Comparison of ENCODE assay signal across 15 mouse cellular contexts in genomic region chr10:59537579-59537978, GRCm38 (mm10).
DNase-seq lines count a peak whose midpoint lies in the region; ATAC-seq and TF ChIP-seq lines count a peak whose summit lies in the region.
"Had no signal": no experiment of that assay in that cellular context is flagged by ENCODE, and none has a peak within 500 bp of the region (broad histone marks: within the 10 kb centered on the region; RNA-seq: fewer than 3 reads in every experiment).

No protein-coding gene starts in this region.

- no peak overlapping the region for H3K9ac ChIP-seq in forebrain, embryonic 14.5 days (ENCODE audit: low read length)
- H3K9ac ChIP-seq in forebrain, postnatal 0 days = no peak overlapping the region
- no peak overlapping the region for H3K9ac ChIP-seq in lung, postnatal 0 days (replicated peaks; ENCODE audit: low read depth)
- H3K9ac ChIP-seq in stomach, embryonic 14.5 days (replicated peaks; ENCODE audit: low read depth, low read length) = no peak overlapping the region
- H3K9ac ChIP-seq in heart, embryonic 11.5 days (ENCODE audit: low read depth, low read length) = no peak overlapping the region
- H3K9ac ChIP-seq: heart, embryonic 13.5 days; liver, embryonic 14.5 days; neural tube, embryonic 12.5 days had no signal

- no peaks in the 10 kb centered on the region for H3K27me3 ChIP-seq in forebrain, embryonic 14.5 days (replicated peaks; ENCODE audit: control insufficient read depth, insufficient read depth, low read length)
- H3K27me3 ChIP-seq in forebrain, postnatal 0 days (ENCODE audit: insufficient read depth, low read length) = no peaks in the 10 kb centered on the region
- H3K27me3 ChIP-seq in lung, postnatal 0 days (replicated peaks; ENCODE audit: insufficient read depth, low read length) = no peaks in the 10 kb centered on the region
- no peaks in the 10 kb centered on the region for H3K27me3 ChIP-seq in stomach, embryonic 14.5 days (ENCODE audit: control insufficient read depth, insufficient read depth, low read length)
- H3K27me3 ChIP-seq in heart, embryonic 11.5 days (ENCODE audit: control insufficient read depth, insufficient read depth, low read length) = no peaks in the 10 kb centered on the region
- H3K27me3 ChIP-seq: heart, embryonic 13.5 days; neural tube, embryonic 12.5 days had no signal

- DNase-seq in forebrain, embryonic 14.5 days (ENCODE audit: low spot score) = no peak
- no peak for DNase-seq in forebrain, postnatal 0 days
- peak; percentile 46 for DNase-seq in lung, postnatal 0 days (ENCODE audit: low spot score)
- no peak for DNase-seq in lung, adult 18-20 months
- DNase-seq in NIH3T3 (ENCODE audit: low read depth) = peak; percentile 77
- DNase-seq in right cerebral cortex, adult 2 months (ENCODE audit: low spot score in 2 of 2) = no peak
- DNase-seq: adrenal gland, postnatal 14 days; cerebellum, adult 11-12 months had no signal

- peaks cover 16% of the 10 kb centered on the region for H3K4me1 ChIP-seq in forebrain, embryonic 14.5 days (ENCODE audit: control insufficient read depth, insufficient read depth, low read length)
- peaks cover 17% of the 10 kb centered on the region; the same call in 1 of the 2 replicates for H3K4me1 ChIP-seq in forebrain, postnatal 0 days (ENCODE audit: insufficient read depth)
- peaks cover 4% of the 10 kb centered on the region; the same call in 1 of the 2 replicates for H3K4me1 ChIP-seq in lung, postnatal 0 days (ENCODE audit: insufficient read depth, low read depth, low read length)
- peaks cover 19% of the 10 kb centered on the region for H3K4me1 ChIP-seq in stomach, embryonic 14.5 days (ENCODE audit: control insufficient read depth, insufficient read depth, low read length)
- H3K4me1 ChIP-seq in heart, embryonic 11.5 days (ENCODE audit: control insufficient read depth, insufficient read depth, low read length) = peaks cover 8% of the 10 kb centered on the region

- peak; percentile 15; the same call in 1 of the 2 replicates for ATAC-seq in forebrain, embryonic 14.5 days
- ATAC-seq in forebrain, postnatal 0 days = no peak
- ATAC-seq in lung, postnatal 0 days = peak; percentile 53
- ATAC-seq in stomach, embryonic 14.5 days (ENCODE audit: insufficient number of reproducible peaks, insufficient read depth, low FRiP score, low read depth) = peak; percentile 59; the same call in 1 of the 2 replicates
- no peak for ATAC-seq in heart, embryonic 11.5 days (replicated peaks; ENCODE audit: insufficient number of reproducible peaks, low FRiP score, low TSS enrichment)
- ATAC-seq: hindbrain, embryonic 16.5 days had no signal

- H3K4me3 ChIP-seq in forebrain, embryonic 14.5 days (ENCODE audit: low read depth, low read length) = no peak overlapping the region
- H3K4me3 ChIP-seq in forebrain, postnatal 0 days (ENCODE audit: low read depth, low read length) = no peak overlapping the region
- no peak overlapping the region for H3K4me3 ChIP-seq in lung, postnatal 0 days (ENCODE audit: low read depth, low read length)
- no peak overlapping the region for H3K4me3 ChIP-seq in stomach, embryonic 14.5 days (ENCODE audit: low read depth, low read length)
- no peak overlapping the region for H3K4me3 ChIP-seq in heart, embryonic 11.5 days (ENCODE audit: low read depth, low read length)
- H3K4me3 ChIP-seq: erythroblast, embryonic 14.5 days; heart, embryonic 13.5 days; neural tube, embryonic 12.5 days had no signal

- no peaks in the 10 kb centered on the region for H3K36me3 ChIP-seq in forebrain, embryonic 14.5 days (ENCODE audit: control insufficient read depth, insufficient read depth, low read length)
- H3K36me3 ChIP-seq in forebrain, postnatal 0 days (ENCODE audit: insufficient read depth) = no peaks in the 10 kb centered on the region
- H3K36me3 ChIP-seq in lung, postnatal 0 days (ENCODE audit: insufficient read depth, low read length) = no peaks in the 10 kb centered on the region
- H3K36me3 ChIP-seq in stomach, embryonic 14.5 days (ENCODE audit: control insufficient read depth, insufficient read depth, low read length) = no peaks in the 10 kb centered on the region
- H3K36me3 ChIP-seq in heart, embryonic 11.5 days (ENCODE audit: control insufficient read depth, insufficient read depth, low read length) = no peaks in the 10 kb centered on the region
- H3K36me3 ChIP-seq: heart, embryonic 13.5 days; neural tube, embryonic 12.5 days had no signal

- H3K27ac ChIP-seq in forebrain, embryonic 14.5 days (ENCODE audit: low read depth, low read length) = no peak overlapping the region
- H3K27ac ChIP-seq in forebrain, postnatal 0 days (ENCODE audit: low read depth, low read length) = no peak overlapping the region
- no peak overlapping the region for H3K27ac ChIP-seq in lung, postnatal 0 days (ENCODE audit: low read length)
- H3K27ac ChIP-seq in stomach, embryonic 14.5 days (ENCODE audit: low read length) = no peak overlapping the region
- H3K27ac ChIP-seq in heart, embryonic 11.5 days (ENCODE audit: low read depth, low read length) = no peak overlapping the region
- H3K27ac ChIP-seq: liver, embryonic 14.5 days; neural tube, embryonic 12.5 days had no signal

- no peak overlapping the region for H3K4me2 ChIP-seq in forebrain, embryonic 14.5 days (ENCODE audit: low read length)
- no peak overlapping the region for H3K4me2 ChIP-seq in forebrain, postnatal 0 days (ENCODE audit: low read depth)
- H3K4me2 ChIP-seq in lung, postnatal 0 days (replicated peaks; ENCODE audit: low read depth, low read length) = no peak overlapping the region
- no peak overlapping the region for H3K4me2 ChIP-seq in stomach, embryonic 14.5 days (replicated peaks; ENCODE audit: low read depth, low read length)
- H3K4me2 ChIP-seq in heart, embryonic 11.5 days = no peak overlapping the region
- H3K4me2 ChIP-seq: heart, embryonic 13.5 days; neural tube, embryonic 12.5 days had no signal

- H3K9me3 ChIP-seq in forebrain, embryonic 14.5 days (replicated peaks; ENCODE audit: control insufficient read depth, low read length) = no peaks in the 10 kb centered on the region
- no peaks in the 10 kb centered on the region for H3K9me3 ChIP-seq in forebrain, postnatal 0 days (ENCODE audit: low read length)
- H3K9me3 ChIP-seq in lung, postnatal 0 days (ENCODE audit: low read length) = no peaks in the 10 kb centered on the region
- H3K9me3 ChIP-seq in stomach, embryonic 14.5 days (ENCODE audit: control insufficient read depth, low read depth, low read length) = no peaks in the 10 kb centered on the region
- no peaks in the 10 kb centered on the region for H3K9me3 ChIP-seq in heart, embryonic 11.5 days (replicated peaks; ENCODE audit: control insufficient read depth, low read length)
- H3K9me3 ChIP-seq: heart, embryonic 13.5 days; neural tube, embryonic 12.5 days had no signal

- TF ChIP-seq CTCF in forebrain, postnatal 0 days (IDR thresholded peaks at IDR 0.05; ENCODE audit: low read depth) = no peak
- no peak for TF ChIP-seq CTCF in lung, postnatal 0 days (IDR thresholded peaks at IDR 0.05)

- TF ChIP-seq EP300 in lung, postnatal 0 days (IDR thresholded peaks at IDR 0.05) = no peak

- 76% methylated on average over 6 of the region's 6 CpGs for WGBS in forebrain, embryonic 14.5 days
- WGBS in forebrain, postnatal 0 days = 71% methylated on average over 6 of the region's 6 CpGs
- 49% methylated on average over 6 of the region's 6 CpGs for WGBS in lung, postnatal 0 days
- 47% methylated on average over 6 of the region's 6 CpGs for WGBS in stomach, embryonic 14.5 days
- 64% methylated on average over 6 of the region's 6 CpGs for WGBS in heart, embryonic 11.5 days (ENCODE audit: insufficient replicate concordance)

Comparison
In these comparisons a context has a peak if more than half of its experiments do, and no peak if none do; other contexts are left out.
1. ATAC-seq: peak in forebrain, embryonic 14.5 days (single experiment), lung, postnatal 0 days (single experiment) and stomach, embryonic 14.5 days (single experiment); none in forebrain, postnatal 0 days (single experiment) and heart, embryonic 11.5 days (single experiment).
2. DNase-seq: peak in lung, postnatal 0 days (single experiment) and NIH3T3 (single experiment); none in forebrain, embryonic 14.5 days (single experiment), forebrain, postnatal 0 days (single experiment), lung, adult 18-20 months (0 of 2) and right cerebral cortex, adult 2 months (0 of 2).